Mouse (Mus musculus) G1E (cell line): ENCODE data around the gene Gm3327. TPM values are rescaled to one million over a fixed set of nuclear protein-coding genes. Genes with fewer than 3 reads are reported as not detected.
"Not testable (repeated sequence)": the region's sequence is repeated elsewhere in the genome, so short reads cannot be mapped to it uniquely, and the experiment has no call there.

Experiments
- ATAC-seq: 2 replicates; pipeline ENCODE4 v1.8.0; 2016; ENCODE audit warnings: mild to moderate bottlenecking; ENCODE audit not compliant: insufficient number of reproducible peaks, poor library complexity, low FRiP score, severe bottlenecking; ENCODE audit errors: extremely low read depth
- DNase-seq: peaks from one replicate; pipeline ENCODE4 v3.0.0; 2012; ENCODE audit warnings: low spot score
- H3K27me3 ChIP-seq: 2 replicates; pipeline ENCODE4 v1.6.1; 2012; ENCODE audit warnings: mild to moderate bottlenecking, low read length, inconsistent platforms; ENCODE audit not compliant: insufficient read depth
- H3K36me3 ChIP-seq: replicated peaks from 2 replicates; pipeline ENCODE3; 2012; ENCODE audit warnings: mild to moderate bottlenecking, inconsistent platforms
- H3K4me1 ChIP-seq: 2 replicates; pipeline ENCODE4 v1.6.1; 2012; ENCODE audit warnings: low read depth, low read length, inconsistent platforms, mixed read lengths; ENCODE audit not compliant: insufficient read depth
- H3K4me3 ChIP-seq: 2 replicates; pipeline ENCODE4 v1.5.1; 2012; ENCODE audit warnings: low read depth, mild to moderate bottlenecking, inconsistent platforms, low read length, moderate library complexity, mixed read lengths
- H3K9me3 ChIP-seq: replicated peaks from 2 replicates; pipeline ENCODE4 v1.6.1; 2012; ENCODE audit warnings: inconsistent platforms
- CTCF ChIP-seq: IDR thresholded peaks from 2 replicates; pipeline ENCODE4 v1.5.1; 2012; ENCODE audit warnings: low read depth, low read length, inconsistent platforms, mixed read lengths
- GATA1 ChIP-seq: IDR thresholded peaks from 2 replicates; pipeline ENCODE4 v1.6.1; 2012; ENCODE audit warnings: borderline replicate concordance, low read length, inconsistent platforms, mixed read lengths
- GATA2 ChIP-seq: IDR thresholded peaks from 2 replicates; pipeline ENCODE4 v1.6.1; 2012; ENCODE audit warnings: low read depth, low read length, inconsistent platforms, borderline replicate concordance
- POLR2AphosphoS5 ChIP-seq: IDR thresholded peaks from 2 replicates; pipeline ENCODE4 v1.6.1; 2012; ENCODE audit warnings: low read depth, low read length, inconsistent platforms; ENCODE audit not compliant: insufficient replicate concordance
- TAL1 ChIP-seq: conservative IDR thresholded peaks from 2 replicates; pipeline ENCODE4 v1.6.1; 2012; ENCODE audit warnings: low read depth, low read length, inconsistent platforms, mixed read lengths
- polyA plus RNA-seq: library from polyadenylated mRNA; stranded (reverse); fragments of >175 nt; gene quantifications from 2 replicates; pipeline ENCODE4 v1.2.3, GENCODE M21; 2012
- total RNA-seq, 2 experiments: library from RNA; stranded (forward) in 1 of 2; stranded (reverse) in 1 of 2; fragments of 200-1000 nt in 1 of 2; fragments of >200 nt in 1 of 2; fragmentation: Nextera tagmentation in 1 of 2; gene quantifications; 2 replicates each; pipeline ENCODE4 v1.2.3; 2014 to 2017

Gene Gm3327
- total RNA-seq (2014; fragmentation: Nextera tagmentation): not detected in 2 replicates
- 0.16 TPM in 1 of 2 replicates, not detected in the other for total RNA-seq (2017)
- polyA plus RNA-seq: not detected in 2 replicates

DNA sequence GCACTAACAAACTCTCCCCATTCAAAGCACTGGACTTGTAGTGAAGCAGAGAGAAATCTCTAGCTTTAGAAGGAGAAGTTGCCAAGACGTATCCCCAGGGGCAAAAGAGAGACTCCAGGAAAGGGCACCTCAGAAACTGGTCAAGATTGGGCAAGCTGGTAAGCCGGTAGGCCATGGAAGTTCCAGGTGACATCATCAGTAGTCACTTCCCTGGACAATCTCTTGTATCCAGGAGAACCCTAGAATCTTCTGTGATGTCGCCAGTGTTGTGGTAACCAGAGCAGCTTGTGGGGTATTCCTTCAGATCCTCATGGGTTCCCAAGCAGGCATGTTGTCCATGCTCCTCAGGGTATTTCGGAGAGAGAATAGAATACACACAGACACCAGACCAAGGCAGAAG lies at the start of gene Gm3327:
TSS of gene Gm3327 (plus strand) at position 301 of the 400 bp plus-strand sequence.
- H3K27me3 ChIP-seq, DNase-seq, H3K36me3 ChIP-seq, H3K9me3 ChIP-seq, ATAC-seq, H3K4me1 ChIP-seq, H3K4me3 ChIP-seq: not testable (repeated sequence)

DNA sequence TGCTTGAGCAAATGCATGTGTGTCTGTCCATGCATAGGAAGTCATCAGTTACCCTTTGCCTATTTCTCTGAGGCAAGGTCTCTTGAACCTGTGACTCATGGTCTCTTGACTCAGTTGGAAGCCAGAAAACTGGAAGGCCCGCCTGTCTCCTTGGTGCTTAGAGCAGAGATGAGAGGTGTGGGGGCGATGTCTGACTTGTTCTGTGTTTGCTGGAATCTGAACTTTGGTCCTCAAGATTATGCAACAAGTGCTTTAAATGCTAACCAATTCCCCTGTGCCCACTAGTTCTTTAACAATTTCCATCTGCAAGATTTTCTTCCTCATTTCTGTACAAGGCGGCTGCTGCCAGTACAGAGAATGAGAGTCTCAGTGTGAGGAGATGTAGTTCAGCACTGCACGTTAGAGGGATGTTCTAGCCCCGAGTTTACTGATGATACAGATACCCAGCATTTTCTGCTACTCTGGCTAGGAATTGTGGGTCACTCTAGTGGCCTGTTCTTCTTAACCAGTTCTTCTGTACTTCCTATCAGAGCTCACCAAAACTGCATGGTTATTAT lies 45.8 kb upstream of the Gm3327 start:
- H3K4me3 ChIP-seq, H3K9me3 ChIP-seq, H3K4me1 ChIP-seq, H3K27me3 ChIP-seq, DNase-seq, H3K36me3 ChIP-seq, ATAC-seq: not testable (repeated sequence)

- H3K4me3 ChIP-seq, H3K4me1 ChIP-seq, H3K36me3 ChIP-seq, DNase-seq, ATAC-seq, H3K27me3 ChIP-seq, H3K9me3 ChIP-seq: not testable (repeated sequence)
These were observed 37.1 kb upstream of the Gm3327 start for GRCm38 (mm10) chr14:44086588-44086987.

- H3K4me1 ChIP-seq, DNase-seq, H3K9me3 ChIP-seq, H3K36me3 ChIP-seq, ATAC-seq, H3K4me3 ChIP-seq, H3K27me3 ChIP-seq: not testable (repeated sequence)
These were observed 36.1 kb upstream of the Gm3327 start for GRCm38 (mm10) chr14:44087535-44087934.

- not testable (repeated sequence) for H3K4me1 ChIP-seq, DNase-seq, H3K27me3 ChIP-seq, H3K9me3 ChIP-seq, H3K36me3 ChIP-seq, H3K4me3 ChIP-seq, ATAC-seq
These were observed 32.1 kb upstream of the Gm3327 start for GRCm38 (mm10) chr14:44091524-44091923.

DNA sequence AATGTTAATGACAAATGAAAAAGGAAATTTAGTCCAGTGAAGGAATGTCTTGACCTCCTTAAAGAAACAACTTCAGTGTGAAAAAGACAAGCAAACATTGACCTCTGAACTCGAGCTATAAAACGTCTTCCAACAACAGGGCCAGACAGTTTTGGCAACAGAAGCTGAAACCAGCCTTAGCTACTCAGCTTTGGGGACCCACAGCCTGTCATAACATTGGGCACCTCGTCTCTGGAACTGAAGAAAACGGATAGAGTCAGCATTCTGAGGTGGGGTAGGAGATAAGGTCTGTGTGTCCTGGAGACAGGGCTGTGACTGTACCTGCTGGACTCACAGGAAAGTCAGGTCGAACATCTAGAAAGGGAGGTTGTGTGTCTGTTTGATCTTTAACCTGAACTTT lies 29.2 kb upstream of the Gm3327 start:
- H3K27me3 ChIP-seq, ATAC-seq, H3K9me3 ChIP-seq, DNase-seq, H3K36me3 ChIP-seq, H3K4me1 ChIP-seq, H3K4me3 ChIP-seq: not testable (repeated sequence)

DNA sequence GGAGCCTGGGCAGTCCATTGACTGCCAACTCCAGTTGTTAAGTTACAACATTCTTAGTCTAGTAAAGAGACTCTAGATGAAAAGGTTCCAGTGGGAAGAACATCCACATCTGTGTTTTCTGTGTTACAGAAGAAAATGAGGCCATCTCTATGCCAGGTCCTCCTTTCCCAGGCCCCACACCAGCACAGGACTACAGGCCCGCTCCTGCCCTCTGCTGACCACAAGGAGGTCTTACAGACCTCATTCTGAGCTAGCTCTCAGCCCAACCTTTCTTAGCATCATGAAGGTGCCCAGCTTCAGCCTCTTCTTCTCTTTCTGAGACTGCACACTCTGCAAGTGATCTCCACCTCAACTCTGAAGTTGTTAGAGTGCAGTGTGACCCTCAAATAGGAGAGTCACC lies 23.6 kb upstream of the Gm3327 start:
- not testable (repeated sequence) for H3K9me3 ChIP-seq, ATAC-seq, DNase-seq, H3K27me3 ChIP-seq, H3K4me3 ChIP-seq, H3K4me1 ChIP-seq, H3K36me3 ChIP-seq

DNA sequence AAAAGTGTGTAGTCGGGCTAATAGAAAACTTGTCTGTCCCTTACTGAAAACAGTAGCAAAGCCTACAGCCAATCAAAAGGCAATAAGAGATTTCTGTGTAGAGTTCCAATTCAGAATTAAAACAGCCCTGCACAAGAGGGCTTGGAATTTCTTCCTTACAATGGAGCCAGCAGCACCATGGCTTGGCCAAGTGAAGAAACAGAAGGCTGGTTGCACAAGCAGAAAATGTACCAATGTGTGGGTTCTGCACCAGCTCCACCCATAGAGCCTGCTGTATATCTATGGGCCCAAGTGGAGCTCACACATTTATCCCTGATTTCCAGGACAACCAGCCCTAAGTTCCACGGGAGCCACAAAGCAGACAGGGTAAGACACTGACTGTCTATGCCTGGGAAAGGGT lies 21.3 kb upstream of the Gm3327 start, which contains the start of gene Ear2:
TSS of gene Ear2 (plus strand) at position 301 of the 400 bp plus-strand sequence.
- not testable (repeated sequence) for H3K27me3 ChIP-seq, H3K36me3 ChIP-seq, H3K4me1 ChIP-seq, DNase-seq, H3K9me3 ChIP-seq, H3K4me3 ChIP-seq, ATAC-seq

GRCm38 (mm10) chr14:44110981-44111380 lies 12.7 kb upstream of the Gm3327 start:
- DNase-seq (no peak), ATAC-seq (no peak)
- TF ChIP-seq GATA2: no peak
- no peak for TF ChIP-seq TAL1
- no peak for TF ChIP-seq CTCF
- TF ChIP-seq GATA1: no peak
- TF ChIP-seq POLR2AphosphoS5: no peak
- no peak overlapping the region for H3K4me3 ChIP-seq
- no peaks in the 10 kb centered on the region for H3K4me1 ChIP-seq
- H3K27me3 ChIP-seq: no peaks in the 10 kb centered on the region
- H3K36me3 ChIP-seq: no peaks in the 10 kb centered on the region
- H3K9me3 ChIP-seq: no peaks in the 10 kb centered on the region
